ENCODE assay signal across 19 mouse cellular contexts in genomic region chrX:140891796-140892195, GRCm38 (mm10).
A peak's percentile ranks its signal among the peaks of the same experiment; 100 is the strongest.
DNase-seq lines count a peak whose midpoint lies in the region; ATAC-seq lines count a peak whose summit lies in the region.
"Had no signal": no experiment of that assay in that cellular context is flagged by ENCODE, and none has a peak within 500 bp of the region (broad histone marks: within the 10 kb centered on the region; RNA-seq: fewer than 3 reads in every experiment).

No protein-coding gene starts in this region.

- DNase-seq in frontal cortex, postnatal 25 days (ENCODE audit: low spot score in 2 of 2), result no peak
- peak; percentile 12 for DNase-seq in right cerebral cortex, adult 18-20 months
- DNase-seq in right cerebral cortex, postnatal 4 days, result no peak
- DNase-seq in right cerebral cortex, postnatal 10 days (ENCODE audit: low spot score in 2 of 2), result peak; percentile 18 to 48
- peak; percentile 35 for DNase-seq in telencephalon, adult 2 months (ENCODE audit: low read depth, low spot score)
- no peak for DNase-seq in embryo, embryonic 10 days (ENCODE audit: low spot score)
- no peak for DNase-seq in kidney, adult 18-20 months
- DNase-seq: adrenal gland, adult 8-10 months; adrenal gland, postnatal 36 days; B cell, adult 2 months; cerebellum, adult 11 months; cerebellum, adult 9-10 months; embryo, embryonic 11 days; gastrocnemius, postnatal 36 days; heart, adult 11 months; heart, postnatal 36 days had no signal

- peak; percentile 94 for ATAC-seq in frontal cortex, adult (ENCODE audit: low TSS enrichment)
- ATAC-seq: CD4-positive, CD25-positive, alpha-beta regulatory T cell, adult 4 months; forebrain, embryonic 15.5 days had no signal

Comparison
In these comparisons a context has a peak if more than half of its experiments do, and no peak if none do; other contexts are left out.
1. DNase-seq: peak in right cerebral cortex, adult 18-20 months (single experiment), right cerebral cortex, postnatal 10 days (2 of 2) and telencephalon, adult 2 months (single experiment); none in frontal cortex, postnatal 25 days (0 of 2), right cerebral cortex, postnatal 4 days (single experiment), embryo, embryonic 10 days (single experiment) and kidney, adult 18-20 months (single experiment).